Mouse (Mus musculus) embryo, embryonic 10 days (tissue): ENCODE results near the gene Cwc27.

Experiments used
- DNase-seq: peaks from one replicate; pipeline ENCODE4 v3.0.0-alpha.2; 2015; ENCODE audit warnings: low spot score

Cwc27 gene

GRCm38 (mm10) chr13:104779104-104779670 lies 37.8 kb downstream of the Cwc27 start:
- DNase-seq = no peak

- DNase-seq = no peak
Observed at GRCm38 (mm10) chr13:104763193-104763592, 53.7 kb downstream of the Cwc27 start.

- DNase-seq = no peak
Observed at GRCm38 (mm10) chr13:104762401-104762800, 54.5 kb downstream of the Cwc27 start.

GRCm38 (mm10) chr13:104759381-104759780 lies 57.6 kb downstream of the Cwc27 start:
- DNase-seq = no peak

GRCm38 (mm10) chr13:104747032-104747431 lies 69.9 kb downstream of the Cwc27 start:
- DNase-seq = no peak

- no peak for DNase-seq
Observed at GRCm38 (mm10) chr13:104742866-104743265, 74.1 kb downstream of the Cwc27 start.

- no peak for DNase-seq
Observed at GRCm38 (mm10) chr13:104729261-104730046, 87.5 kb downstream of the Cwc27 start.

GRCm38 (mm10) chr13:104727681-104728080 lies 89.3 kb downstream of the Cwc27 start:
- no peak for DNase-seq

- DNase-seq = no peak
Observed at GRCm38 (mm10) chr13:104720133-104720532, 96.8 kb downstream of the Cwc27 start.

GRCm38 (mm10) chr13:104694612-104695355 lies 122.2 kb downstream of the Cwc27 start:
- DNase-seq = peak; percentile 32

- no peak for DNase-seq
Observed at GRCm38 (mm10) chr13:104692710-104693109, 124.2 kb downstream of the Cwc27 start.

- DNase-seq = no peak
Observed at GRCm38 (mm10) chr13:104685537-104685936, 131.4 kb downstream of the Cwc27 start.

- peak; percentile 68 for DNase-seq
Observed at GRCm38 (mm10) chr13:104684361-104685011, 132.5 kb downstream of the Cwc27 start.

- no peak for DNase-seq
Observed at GRCm38 (mm10) chr13:104681212-104681611, 135.7 kb downstream of the Cwc27 start.

- DNase-seq = no peak
Observed at GRCm38 (mm10) chr13:104661188-104661587, 155.8 kb downstream of the Cwc27 start.

GRCm38 (mm10) chr13:104660042-104660680 lies 156.8 kb downstream of the Cwc27 start:
- no peak for DNase-seq

GRCm38 (mm10) chr13:104656666-104657272 lies 160.2 kb downstream of the Cwc27 start:
- no peak for DNase-seq

- no peak for DNase-seq
Observed at GRCm38 (mm10) chr13:104655137-104655536, 161.8 kb downstream of the Cwc27 start.

- DNase-seq = no peak
Observed at GRCm38 (mm10) chr13:104651763-104652162, 165.2 kb downstream of the Cwc27 start.

- DNase-seq = no peak
Observed at GRCm38 (mm10) chr13:104650654-104651053, 166.3 kb downstream of the Cwc27 start.

- no peak for DNase-seq
Observed at GRCm38 (mm10) chr13:104650145-104650544, 166.8 kb downstream of the Cwc27 start.
